Mouse (Mus musculus): ENCODE data around the gene Gapvd1. TPM values are rescaled to one million over a fixed set of nuclear protein-coding genes. Genes with fewer than 3 reads are reported as not detected.

The Gapvd1 gene
- polyA plus RNA-seq, 1 experiment from 2014 or later: 104 TPM

DNA sequence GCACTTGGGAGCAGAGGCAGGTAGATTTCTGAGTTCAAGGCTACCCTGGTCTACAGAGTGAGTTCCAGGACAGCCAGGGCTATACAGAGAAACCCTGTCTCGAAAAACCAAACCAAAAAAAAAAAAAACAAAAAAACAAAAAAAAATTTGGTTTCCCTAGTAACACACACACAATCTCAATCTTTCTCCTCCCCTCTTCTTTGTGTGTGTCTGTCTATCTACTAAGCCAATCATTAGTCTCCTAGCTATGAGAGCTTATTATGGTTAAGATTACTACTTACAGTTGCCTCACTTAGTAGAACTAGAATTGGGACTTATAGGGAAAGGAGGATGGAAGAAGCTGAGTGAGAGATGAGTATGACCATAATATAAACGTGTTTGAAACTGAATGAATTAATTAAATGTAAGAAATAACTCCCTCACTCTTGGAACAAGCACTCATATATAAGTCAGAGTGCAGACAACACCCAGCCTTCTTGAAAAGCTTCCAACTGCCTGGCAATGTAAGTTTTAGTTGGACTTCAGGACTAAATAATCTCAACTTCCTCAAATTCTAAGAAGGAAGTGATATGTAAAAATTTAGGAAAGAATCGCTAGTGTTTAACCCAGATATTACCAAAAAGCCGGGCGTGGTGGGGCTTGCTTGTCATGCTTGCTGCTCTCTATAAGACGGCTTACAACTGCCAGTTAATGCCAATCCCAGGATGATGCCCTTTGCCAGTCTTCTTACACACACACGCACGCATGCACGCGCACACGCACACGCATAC lies 13.5 kb downstream of the Gapvd1 start:
- WGBS: 94% methylated on average over 12 of the region's 12 CpGs
- Histone ChIP-seq H3K4me3 (replicated peaks) (no peak overlapping the region), H3K9me3 (no peaks in the 10 kb centered on the region), H3K4me2 (no peak overlapping the region), H3K9ac (replicated peaks) (no peak overlapping the region), H3K27ac (no peak overlapping the region), H3K4me1 (replicated peaks) (no peaks in the 10 kb centered on the region), H3K36me3 (peaks cover 9% of the 10 kb centered on the region; the same call in 1 of the 2 replicates), H3K27me3 (no peaks in the 10 kb centered on the region)
- ATAC-seq (ENCODE audit: insufficient number of reproducible peaks, insufficient read depth, low FRiP score, low TSS enrichment, low read depth): no peak

DNA sequence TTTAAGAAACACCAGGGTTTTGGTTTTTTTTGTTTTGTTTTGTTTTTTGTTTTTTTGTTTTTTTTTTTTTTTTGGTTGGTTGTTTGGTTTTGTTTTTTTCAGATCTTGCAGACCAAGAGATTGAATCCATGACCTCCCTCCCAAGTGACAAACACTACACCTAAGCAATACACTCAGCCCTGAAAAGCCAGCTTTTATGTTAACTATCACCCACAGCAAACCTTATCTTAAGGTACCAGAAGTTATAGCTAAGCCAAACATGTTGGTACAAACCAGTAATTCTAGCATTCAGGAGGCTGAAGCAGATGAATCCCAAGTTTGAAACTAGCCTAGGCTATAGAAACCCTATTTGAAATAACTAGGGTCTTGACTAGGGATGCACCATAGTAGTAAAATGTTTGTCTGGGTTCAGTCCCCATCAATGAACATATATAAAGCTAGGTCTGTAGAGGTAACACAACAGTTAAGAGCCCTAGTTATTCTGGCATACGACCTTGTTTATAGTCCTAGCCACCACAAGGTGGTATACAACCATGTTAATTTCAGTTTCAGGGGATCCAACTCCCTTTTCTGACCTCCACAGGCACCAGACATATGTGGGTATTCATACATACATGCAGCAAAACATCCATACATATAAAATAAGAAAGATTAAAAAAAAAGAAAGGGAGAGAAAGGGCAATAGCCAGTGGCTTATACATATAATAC lies 15.2 kb downstream of the Gapvd1 start:
- no peak overlapping the region for H3K27ac ChIP-seq
- WGBS: 74% methylated on average over 1 of the region's 1 CpGs
- no peaks in the 10 kb centered on the region for H3K4me1 ChIP-seq (replicated peaks)
- H3K36me3 ChIP-seq: peaks cover 9% of the 10 kb centered on the region; the same call in 1 of the 2 replicates
- H3K27me3 ChIP-seq: no peaks in the 10 kb centered on the region
- H3K4me2 ChIP-seq: no peak overlapping the region
- H3K9ac ChIP-seq (replicated peaks): no peak overlapping the region
- no peak overlapping the region for H3K4me3 ChIP-seq (replicated peaks)
- H3K9me3 ChIP-seq: no peaks in the 10 kb centered on the region
- ATAC-seq (ENCODE audit: insufficient number of reproducible peaks, insufficient read depth, low FRiP score, low TSS enrichment, low read depth): no peak

DNA sequence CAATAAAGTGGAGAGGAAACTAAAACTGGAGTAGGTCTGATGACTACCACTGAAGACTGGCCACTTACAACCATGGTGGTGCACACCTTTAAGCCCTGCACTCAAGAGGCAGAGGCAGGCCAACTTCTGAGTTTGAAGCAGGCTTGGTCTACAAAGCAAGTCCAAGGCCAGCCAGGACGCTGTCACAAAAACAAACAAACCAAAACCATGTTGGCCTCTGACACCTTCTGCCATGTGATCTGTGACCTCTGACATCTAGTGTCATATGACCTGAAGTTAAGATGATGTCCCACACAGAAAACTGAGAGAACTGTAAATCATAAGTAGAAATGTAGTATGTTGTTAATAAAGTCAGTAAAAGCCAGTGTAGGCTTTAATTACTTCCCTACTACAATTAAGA lies 17.1 kb downstream of the Gapvd1 start:
- H3K27ac ChIP-seq: no peak overlapping the region
- no peak overlapping the region for H3K4me2 ChIP-seq
- no peak for ATAC-seq (ENCODE audit: insufficient number of reproducible peaks, insufficient read depth, low FRiP score, low TSS enrichment, low read depth)
- H3K27me3 ChIP-seq: no peaks in the 10 kb centered on the region
- H3K4me1 ChIP-seq (replicated peaks): no peaks in the 10 kb centered on the region
- 64% methylated on average over 1 of the region's 1 CpGs for WGBS
- H3K36me3 ChIP-seq: peaks cover 13% of the 10 kb centered on the region; the same call in 1 of the 2 replicates
- no peak overlapping the region for H3K4me3 ChIP-seq (replicated peaks)
- no peak overlapping the region for H3K9ac ChIP-seq (replicated peaks)
- no peaks in the 10 kb centered on the region for H3K9me3 ChIP-seq

DNA sequence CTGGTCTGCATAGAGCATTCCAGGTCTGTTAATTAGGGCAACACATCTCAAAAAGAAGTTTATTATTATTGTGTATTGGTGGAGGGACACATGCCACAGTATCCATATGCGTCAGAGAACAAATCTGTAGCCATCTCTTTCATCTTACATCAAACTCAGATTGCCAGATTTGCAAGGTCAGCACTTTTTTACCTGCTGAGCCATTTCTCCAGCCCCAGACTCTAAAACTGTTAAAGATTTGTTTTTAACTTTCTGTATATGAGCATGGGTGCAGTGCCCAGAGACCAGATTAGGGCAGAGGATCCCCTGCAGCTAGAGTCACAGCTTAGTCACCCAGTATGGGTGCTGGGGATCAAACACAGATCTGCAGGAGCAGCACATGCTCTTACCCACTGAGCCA lies 18.4 kb downstream of the Gapvd1 start:
- H3K27ac ChIP-seq: no peak overlapping the region
- H3K9me3 ChIP-seq: no peaks in the 10 kb centered on the region
- H3K9ac ChIP-seq (replicated peaks): no peak overlapping the region
- H3K4me2 ChIP-seq: no peak overlapping the region
- no peaks in the 10 kb centered on the region for H3K27me3 ChIP-seq
- no peak overlapping the region for H3K4me3 ChIP-seq (replicated peaks)
- ATAC-seq (ENCODE audit: insufficient number of reproducible peaks, insufficient read depth, low FRiP score, low TSS enrichment, low read depth): no peak
- H3K36me3 ChIP-seq: peaks cover 4% of the 10 kb centered on the region; the same call in 1 of the 2 replicates
- H3K4me1 ChIP-seq (replicated peaks): no peaks in the 10 kb centered on the region
- 88% methylated on average over 1 of the region's 1 CpGs for WGBS

DNA sequence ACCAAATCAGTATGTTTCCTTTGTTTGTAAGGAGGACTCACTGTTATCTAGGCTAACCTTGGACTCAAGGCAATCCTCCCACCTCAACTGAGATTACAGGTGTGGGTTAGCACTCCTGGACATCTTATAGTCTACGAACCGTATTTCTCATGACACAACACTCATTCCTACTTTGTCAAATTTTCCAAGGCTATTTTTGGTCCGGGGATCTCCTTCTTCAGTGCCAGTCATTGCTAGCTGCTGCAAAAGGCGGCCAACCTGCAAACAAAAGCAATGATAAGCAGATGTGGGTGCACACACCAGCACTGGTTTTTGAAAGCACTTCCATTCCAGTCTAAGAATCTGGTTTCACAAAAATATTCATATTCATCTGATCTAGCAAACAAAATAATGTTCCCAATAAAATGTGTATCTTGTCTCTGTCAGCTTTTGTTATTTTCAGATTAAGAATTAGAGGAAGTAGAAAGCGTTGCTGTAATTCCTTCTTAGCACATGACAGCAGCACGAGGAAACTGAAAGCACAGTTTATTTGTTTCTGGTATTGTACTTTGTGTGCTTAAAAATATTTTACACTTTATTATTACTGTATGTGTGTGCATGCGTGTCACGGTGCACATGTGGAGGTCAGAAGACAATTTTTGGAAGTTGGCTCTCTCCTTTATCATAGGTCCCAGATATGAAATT lies 27.8 kb downstream of the Gapvd1 start:
- Histone ChIP-seq H3K9ac (replicated peaks) (no peak overlapping the region), H3K4me3 (replicated peaks) (no peak overlapping the region), H3K4me2 (no peak overlapping the region), H3K27ac (no peak overlapping the region), H3K36me3 (peaks cover 62% of the 10 kb centered on the region), H3K9me3 (no peaks in the 10 kb centered on the region), H3K27me3 (no peaks in the 10 kb centered on the region), H3K4me1 (replicated peaks) (no peaks in the 10 kb centered on the region)
- 94% methylated on average over 8 of the region's 8 CpGs for WGBS
- no peak for ATAC-seq (ENCODE audit: insufficient number of reproducible peaks, insufficient read depth, low FRiP score, low TSS enrichment, low read depth)

DNA sequence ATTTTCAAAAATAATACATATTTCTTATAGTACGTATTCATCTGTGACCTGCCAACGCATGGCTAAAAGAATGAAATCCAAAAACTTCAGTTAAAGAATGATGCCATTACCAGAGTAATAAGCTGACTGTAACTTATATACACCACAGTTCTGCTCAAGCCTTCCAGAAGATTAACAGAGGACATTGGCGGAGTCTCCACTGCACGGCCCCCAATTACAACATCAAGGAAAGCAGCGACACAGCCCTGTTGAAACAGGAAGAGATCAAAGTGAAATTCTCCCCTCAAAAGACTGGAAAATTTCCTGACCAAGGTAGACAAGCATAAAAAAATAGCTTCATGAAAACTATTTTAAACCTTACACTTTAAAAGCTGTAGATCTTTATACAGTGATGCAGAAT lies 29.8 kb downstream of the Gapvd1 start:
- Histone ChIP-seq H3K36me3 (peaks cover 80% of the 10 kb centered on the region), H3K4me1 (replicated peaks) (no peaks in the 10 kb centered on the region), H3K4me2 (no peak overlapping the region), H3K9ac (replicated peaks) (no peak overlapping the region), H3K4me3 (replicated peaks) (no peak overlapping the region), H3K9me3 (no peaks in the 10 kb centered on the region), H3K27me3 (no peaks in the 10 kb centered on the region), H3K27ac (no peak overlapping the region)
- WGBS: 98% methylated on average over 5 of the region's 5 CpGs
- ATAC-seq (ENCODE audit: insufficient number of reproducible peaks, insufficient read depth, low FRiP score, low TSS enrichment, low read depth): no peak

DNA sequence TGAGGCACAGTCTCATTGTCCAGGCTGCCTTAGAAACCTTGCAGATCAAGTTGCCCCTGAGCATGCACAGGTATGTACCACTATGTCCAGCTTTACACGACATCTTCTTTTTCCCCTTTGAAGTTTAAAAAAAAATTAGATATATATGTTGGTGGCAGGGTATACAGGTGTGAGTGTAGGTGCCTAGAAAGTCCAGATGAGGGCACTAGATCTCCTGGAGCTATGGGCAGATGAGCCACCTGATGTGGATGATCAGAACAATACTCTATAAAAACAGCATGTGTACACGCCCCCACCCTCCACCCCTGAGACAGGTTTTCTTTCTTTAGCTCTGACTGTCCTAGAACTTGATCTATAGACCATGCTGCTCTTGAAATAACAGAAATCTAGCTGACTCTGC lies 36.8 kb downstream of the Gapvd1 start:
- no peaks in the 10 kb centered on the region for H3K27me3 ChIP-seq
- no peak overlapping the region for H3K4me2 ChIP-seq
- H3K9ac ChIP-seq (replicated peaks): no peak overlapping the region
- no peak for ATAC-seq (ENCODE audit: insufficient number of reproducible peaks, insufficient read depth, low FRiP score, low TSS enrichment, low read depth)
- no peaks in the 10 kb centered on the region for H3K4me1 ChIP-seq (replicated peaks)
- 98% methylated on average over 2 of the region's 2 CpGs for WGBS
- H3K36me3 ChIP-seq: peaks cover 86% of the 10 kb centered on the region
- no peak overlapping the region for H3K27ac ChIP-seq
- no peak overlapping the region for H3K4me3 ChIP-seq (replicated peaks)
- H3K9me3 ChIP-seq: no peaks in the 10 kb centered on the region

DNA sequence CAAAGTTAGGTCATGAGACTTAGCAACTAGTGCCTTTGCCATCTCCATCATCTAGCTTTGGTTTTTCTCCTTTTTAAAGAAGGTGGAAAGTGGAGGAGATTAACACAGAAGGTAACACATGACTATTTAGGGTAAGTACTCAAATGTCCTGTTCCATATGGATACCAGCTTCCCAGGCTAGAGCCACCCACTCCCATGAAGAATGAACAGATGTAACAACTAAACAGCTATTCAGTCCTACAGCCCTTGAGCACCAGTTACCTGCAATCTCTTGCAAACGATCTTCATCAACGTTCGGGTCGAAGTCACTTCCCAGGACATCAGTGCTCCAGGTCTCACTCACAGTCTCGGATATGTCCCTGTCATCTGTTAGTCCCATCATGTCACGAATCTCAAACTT lies 43.1 kb downstream of the Gapvd1 start:
- Histone ChIP-seq H3K4me2 (no peak overlapping the region), H3K4me1 (replicated peaks) (no peaks in the 10 kb centered on the region), H3K4me3 (replicated peaks) (no peak overlapping the region), H3K27me3 (no peaks in the 10 kb centered on the region), H3K9me3 (no peaks in the 10 kb centered on the region), H3K27ac (no peak overlapping the region), H3K36me3 (peaks cover 91% of the 10 kb centered on the region), H3K9ac (replicated peaks) (no peak overlapping the region)
- WGBS: 93% methylated on average over 6 of the region's 6 CpGs
- ATAC-seq (ENCODE audit: insufficient number of reproducible peaks, insufficient read depth, low FRiP score, low TSS enrichment, low read depth): no peak

DNA sequence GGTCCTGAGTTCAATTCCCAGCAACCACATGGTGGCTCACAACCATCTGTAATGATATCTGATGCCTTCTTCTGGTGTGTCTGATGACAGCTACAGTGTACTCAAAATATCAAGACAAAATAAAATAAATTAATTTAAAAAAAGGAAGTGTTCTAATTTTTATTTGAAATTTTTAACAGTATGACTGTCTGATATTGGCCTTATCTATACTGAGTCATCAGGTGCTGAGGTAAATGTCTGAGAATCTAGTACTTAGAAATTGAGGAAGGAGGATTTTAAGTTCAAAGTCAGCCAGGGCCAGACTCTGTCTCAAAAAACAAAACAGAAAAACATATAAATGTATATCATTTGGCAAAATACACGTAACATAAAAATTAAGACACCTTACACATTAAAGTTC lies 46.4 kb downstream of the Gapvd1 start:
- H3K9me3 ChIP-seq: no peaks in the 10 kb centered on the region
- H3K4me1 ChIP-seq (replicated peaks): no peaks in the 10 kb centered on the region
- no peak overlapping the region for H3K27ac ChIP-seq
- no peak overlapping the region for H3K9ac ChIP-seq (replicated peaks)
- WGBS: 91% methylated on average over 1 of the region's 1 CpGs
- ATAC-seq (ENCODE audit: insufficient number of reproducible peaks, insufficient read depth, low FRiP score, low TSS enrichment, low read depth): no peak
- no peaks in the 10 kb centered on the region for H3K27me3 ChIP-seq
- no peak overlapping the region for H3K4me3 ChIP-seq (replicated peaks)
- peaks cover 95% of the 10 kb centered on the region for H3K36me3 ChIP-seq
- no peak overlapping the region for H3K4me2 ChIP-seq

DNA sequence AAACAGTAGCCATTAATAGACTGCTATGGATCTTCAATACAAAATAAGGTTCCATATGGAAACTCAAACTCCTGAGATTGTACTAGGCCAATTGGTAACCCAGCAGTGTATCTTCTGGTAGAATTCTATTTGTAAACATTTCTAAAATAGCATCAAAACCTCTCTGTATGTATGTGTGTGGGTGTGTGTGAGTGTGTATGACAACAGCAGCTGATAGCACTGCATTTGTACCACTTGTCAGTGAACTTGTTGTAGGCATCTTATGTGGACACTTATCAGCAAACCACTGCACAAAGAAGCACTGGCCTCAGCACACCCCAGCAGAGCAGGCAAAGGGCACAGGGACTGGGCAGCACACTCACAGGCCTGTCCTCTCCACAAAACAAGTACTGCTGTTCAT lies 58.4 kb downstream of the Gapvd1 start:
- Histone ChIP-seq H3K27me3 (no peaks in the 10 kb centered on the region), H3K4me3 (replicated peaks) (no peak overlapping the region), H3K9me3 (no peaks in the 10 kb centered on the region), H3K9ac (replicated peaks) (no peak overlapping the region), H3K27ac (no peak overlapping the region), H3K36me3 (peaks cover 91% of the 10 kb centered on the region), H3K4me2 (no peak overlapping the region), H3K4me1 (replicated peaks) (no peaks in the 10 kb centered on the region)
- no peak for ATAC-seq (ENCODE audit: insufficient number of reproducible peaks, insufficient read depth, low FRiP score, low TSS enrichment, low read depth)

DNA sequence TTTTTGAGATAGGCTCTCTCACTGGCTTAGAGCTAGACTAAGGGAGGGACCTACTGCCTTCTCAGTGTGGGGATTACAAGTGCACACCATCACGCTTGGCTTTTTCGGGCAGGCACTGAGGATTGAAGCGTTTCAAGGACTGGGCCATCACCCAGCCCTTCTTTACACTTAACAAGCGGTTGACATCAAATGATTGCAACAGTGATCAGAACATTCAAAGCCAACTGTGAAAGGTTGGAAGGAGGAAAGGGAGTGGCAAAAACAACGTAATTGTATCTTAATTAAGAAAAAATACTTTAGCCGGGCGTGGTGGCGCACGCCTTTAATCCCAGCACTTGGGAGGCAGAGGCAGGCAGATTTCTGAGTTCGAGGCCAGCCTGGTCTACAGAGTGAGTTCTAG lies 62.2 kb downstream of the Gapvd1 start:
- Histone ChIP-seq H3K4me1 (replicated peaks) (no peaks in the 10 kb centered on the region), H3K9me3 (no peaks in the 10 kb centered on the region), H3K36me3 (peaks cover 93% of the 10 kb centered on the region), H3K27me3 (no peaks in the 10 kb centered on the region), H3K4me3 (replicated peaks) (no peak overlapping the region), H3K9ac (replicated peaks) (no peak overlapping the region), H3K27ac (no peak overlapping the region), H3K4me2 (no peak overlapping the region)
- WGBS: 97% methylated on average over 10 of the region's 10 CpGs
- no peak for ATAC-seq (ENCODE audit: insufficient number of reproducible peaks, insufficient read depth, low FRiP score, low TSS enrichment, low read depth)

Measured in limb, embryonic 12.5 days (tissue).